Mouse (Mus musculus): ENCODE results near the gene Gdi2. TPM values are rescaled to one million over a fixed set of nuclear protein-coding genes. Genes with fewer than 3 reads are reported as not detected.
A peak's percentile ranks its signal among the peaks of the same experiment; 100 is the strongest.

The Gdi2 gene
- total and polyA plus RNA-seq, 2 experiments, result 159 to 268 TPM

DNA sequence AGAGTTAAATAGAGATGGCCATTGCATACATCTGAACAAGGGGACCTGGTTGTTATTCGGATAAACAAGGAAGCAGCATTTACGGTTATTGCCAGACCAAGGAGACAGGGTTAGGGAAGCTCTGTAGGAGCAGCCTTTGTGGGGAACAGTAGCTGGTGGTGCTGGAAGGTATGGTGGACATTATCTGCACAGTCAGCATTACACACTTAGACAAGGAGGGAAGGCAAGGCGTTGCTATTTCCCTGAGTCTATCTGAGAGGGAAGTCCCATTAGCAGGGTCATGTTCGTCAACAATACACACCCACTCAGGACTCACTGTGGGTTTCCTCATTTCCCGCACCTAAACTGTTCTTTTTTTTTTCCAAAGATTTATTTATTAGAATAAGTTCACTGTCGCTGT, 10.0 kb downstream of the Gdi2 start:
- Histone ChIP-seq H3K27ac (replicated peaks; ENCODE audit: insufficient read depth, low read depth, low read length) (no peak overlapping the region), H3K79me2 (ENCODE audit: control insufficient read depth, insufficient read depth, low read length) (peaks cover 40% of the 10 kb centered on the region; the same call in 1 of the 2 replicates), H3K27me3 (ENCODE audit: control insufficient read depth, insufficient read depth, low read length) (no peaks in the 10 kb centered on the region), H3K4me3 (ENCODE audit: insufficient read depth, low read depth, low read length) (no peak overlapping the region), H3K4me1 (ENCODE audit: control insufficient read depth, insufficient read depth, low read length) (peaks cover 11% of the 10 kb centered on the region), H3K9ac (ENCODE audit: low read depth, low read length) (no peak overlapping the region), H3K36me3 (ENCODE audit: control insufficient read depth, insufficient read depth, low read length) (peaks cover 32% of the 10 kb centered on the region)
- no peak for DNase-seq (ENCODE audit: extremely low read depth, low read depth, low spot score)
- TF ChIP-seq POLR2A (IDR thresholded peaks at IDR 0.05; ENCODE audit: extremely low read depth, insufficient read depth, low read length), result no peak
- TF ChIP-seq CTCF (IDR thresholded peaks at IDR 0.05; ENCODE audit: low read depth, low read length), result no peak
- 80% methylated on average over 6 of the region's 6 CpGs for WGBS

DNA sequence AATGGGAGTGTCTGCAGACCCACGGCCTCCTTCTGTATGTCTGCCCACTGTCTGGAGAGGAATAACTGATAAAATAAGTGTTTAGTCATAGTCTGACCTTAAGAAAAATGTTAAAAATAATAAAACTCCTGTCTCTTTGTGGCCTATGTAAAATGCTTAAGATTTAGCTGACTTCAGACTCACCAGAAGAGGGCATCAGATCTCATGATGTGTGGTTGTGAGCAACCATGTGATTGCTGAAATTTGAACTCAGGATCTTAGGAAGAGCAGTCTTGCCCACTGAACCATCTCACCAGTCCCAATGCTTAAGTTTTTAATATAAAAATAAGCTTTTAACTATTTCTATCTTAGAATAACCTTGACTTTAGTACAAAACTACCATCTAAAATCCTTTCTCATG, 25.3 kb downstream of the Gdi2 start:
- Histone ChIP-seq H3K36me3 (ENCODE audit: control insufficient read depth, insufficient read depth, low read length) (peaks cover 62% of the 10 kb centered on the region), H3K4me1 (ENCODE audit: control insufficient read depth, insufficient read depth, low read length) (no peaks in the 10 kb centered on the region), H3K79me2 (ENCODE audit: control insufficient read depth, insufficient read depth, low read length) (no peaks in the 10 kb centered on the region), H3K4me3 (ENCODE audit: insufficient read depth, low read depth, low read length) (no peak overlapping the region), H3K9ac (ENCODE audit: low read depth, low read length) (no peak overlapping the region), H3K27ac (replicated peaks; ENCODE audit: insufficient read depth, low read depth, low read length) (no peak overlapping the region), H3K27me3 (ENCODE audit: control insufficient read depth, insufficient read depth, low read length) (no peaks in the 10 kb centered on the region)
- DNase-seq (ENCODE audit: extremely low read depth, low read depth, low spot score), result peak; percentile 31
- 98% methylated on average over 1 of the region's 1 CpGs for WGBS
- no peak for TF ChIP-seq POLR2A (IDR thresholded peaks at IDR 0.05; ENCODE audit: extremely low read depth, insufficient read depth, low read length)
- TF ChIP-seq CTCF (IDR thresholded peaks at IDR 0.05; ENCODE audit: low read depth, low read length), result peak; percentile 20

DNA sequence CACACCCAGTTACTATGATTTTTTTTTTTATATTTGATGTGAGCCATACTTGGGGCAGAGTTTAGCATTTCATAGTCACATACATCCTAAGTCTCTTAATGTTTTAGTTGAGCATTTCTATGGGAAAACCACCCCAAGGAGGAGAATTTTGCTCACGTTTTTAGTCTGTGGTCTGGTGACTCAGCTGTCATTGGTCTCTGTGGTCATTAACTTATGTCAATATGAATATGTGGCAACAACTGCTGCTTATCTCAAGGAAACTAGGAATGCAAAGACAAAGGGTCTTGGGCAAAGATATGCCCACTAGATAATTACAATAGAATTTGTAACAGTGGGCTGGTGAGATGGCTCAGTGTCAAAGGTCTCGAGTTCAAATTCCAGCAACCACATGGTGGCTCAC, 26.1 kb downstream of the Gdi2 start:
- Histone ChIP-seq H3K27ac (replicated peaks; ENCODE audit: insufficient read depth, low read depth, low read length) (no peak overlapping the region), H3K27me3 (ENCODE audit: control insufficient read depth, insufficient read depth, low read length) (no peaks in the 10 kb centered on the region), H3K4me1 (ENCODE audit: control insufficient read depth, insufficient read depth, low read length) (no peaks in the 10 kb centered on the region), H3K4me3 (ENCODE audit: insufficient read depth, low read depth, low read length) (no peak overlapping the region), H3K36me3 (ENCODE audit: control insufficient read depth, insufficient read depth, low read length) (peaks cover 61% of the 10 kb centered on the region), H3K9ac (ENCODE audit: low read depth, low read length) (no peak overlapping the region), H3K79me2 (ENCODE audit: control insufficient read depth, insufficient read depth, low read length) (no peaks in the 10 kb centered on the region)
- no peak for TF ChIP-seq POLR2A (IDR thresholded peaks at IDR 0.05; ENCODE audit: extremely low read depth, insufficient read depth, low read length)
- no peak for TF ChIP-seq CTCF (IDR thresholded peaks at IDR 0.05; ENCODE audit: low read depth, low read length)
- WGBS, result 75% methylated on average over 2 of the region's 2 CpGs
- DNase-seq (ENCODE audit: extremely low read depth, low read depth, low spot score), result no peak

DNA sequence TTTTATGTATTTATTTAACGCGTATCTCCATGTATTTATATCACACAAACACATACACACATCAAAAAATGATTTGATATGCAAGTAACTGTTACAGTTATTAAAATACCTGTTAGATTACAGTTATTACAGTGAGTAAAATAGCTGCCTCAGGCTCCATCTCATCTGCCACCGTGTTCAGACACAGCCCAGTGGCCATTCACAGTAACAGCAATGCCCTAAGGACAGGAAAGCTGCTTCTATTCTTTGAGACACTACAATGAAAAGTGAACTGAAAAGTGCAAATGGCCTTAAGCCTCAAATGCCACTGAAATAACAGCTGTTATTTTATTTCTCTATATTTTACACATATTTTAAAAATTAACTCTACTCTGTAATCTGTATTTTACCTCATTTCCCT, 52.9 kb downstream of the Gdi2 start:
- WGBS, result 92% methylated on average over 3 of the region's 3 CpGs
- H3K27me3 ChIP-seq (ENCODE audit: control insufficient read depth, insufficient read depth, low read length), result no peaks in the 10 kb centered on the region
- no peak for DNase-seq (ENCODE audit: extremely low read depth, low read depth, low spot score)
- peaks cover 38% of the 10 kb centered on the region for H3K36me3 ChIP-seq (ENCODE audit: control insufficient read depth, insufficient read depth, low read length)
- no peak overlapping the region for H3K27ac ChIP-seq (replicated peaks; ENCODE audit: insufficient read depth, low read depth, low read length)
- no peak overlapping the region for H3K4me3 ChIP-seq (ENCODE audit: insufficient read depth, low read depth, low read length)
- TF ChIP-seq POLR2A (IDR thresholded peaks at IDR 0.05; ENCODE audit: extremely low read depth, insufficient read depth, low read length), result no peak
- peak; percentile 4; the same call in 1 of the 2 replicates for TF ChIP-seq CTCF (IDR thresholded peaks at IDR 0.05; ENCODE audit: low read depth, low read length)
- no peaks in the 10 kb centered on the region for H3K79me2 ChIP-seq (ENCODE audit: control insufficient read depth, insufficient read depth, low read length)
- H3K9ac ChIP-seq (ENCODE audit: low read depth, low read length), result no peak overlapping the region
- no peaks in the 10 kb centered on the region for H3K4me1 ChIP-seq (ENCODE audit: control insufficient read depth, insufficient read depth, low read length)

DNA sequence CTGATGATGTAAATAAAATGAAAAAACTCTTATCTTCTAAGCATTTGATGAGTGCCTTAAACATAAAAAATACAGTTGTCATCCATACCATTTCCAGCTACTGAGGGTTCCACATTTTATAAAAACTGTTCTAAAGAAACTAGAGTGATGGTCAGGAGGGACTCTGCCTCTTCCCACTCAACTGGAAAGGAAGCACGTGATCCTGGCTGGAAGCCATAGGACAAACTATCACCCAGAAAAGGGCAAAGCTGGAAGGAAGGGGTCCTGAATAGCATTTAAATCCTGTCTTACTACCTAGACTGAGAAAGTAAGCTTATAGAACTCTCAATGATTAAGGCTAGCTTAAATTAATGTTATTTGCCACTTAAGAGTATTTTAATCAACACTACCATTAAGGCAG, 56.4 kb downstream of the Gdi2 start:
- 60% methylated on average over 1 of the region's 1 CpGs for WGBS
- H3K4me1 ChIP-seq (ENCODE audit: control insufficient read depth, insufficient read depth, low read length), result no peaks in the 10 kb centered on the region
- no peak overlapping the region for H3K9ac ChIP-seq (ENCODE audit: low read depth, low read length)
- no peaks in the 10 kb centered on the region for H3K79me2 ChIP-seq (ENCODE audit: control insufficient read depth, insufficient read depth, low read length)
- peaks cover 40% of the 10 kb centered on the region for H3K36me3 ChIP-seq (ENCODE audit: control insufficient read depth, insufficient read depth, low read length)
- no peak overlapping the region for H3K4me3 ChIP-seq (ENCODE audit: insufficient read depth, low read depth, low read length)
- H3K27ac ChIP-seq (replicated peaks; ENCODE audit: insufficient read depth, low read depth, low read length), result no peak overlapping the region
- no peaks in the 10 kb centered on the region for H3K27me3 ChIP-seq (ENCODE audit: control insufficient read depth, insufficient read depth, low read length)
- no peak for TF ChIP-seq CTCF (IDR thresholded peaks at IDR 0.05; ENCODE audit: low read depth, low read length)
- no peak for TF ChIP-seq POLR2A (IDR thresholded peaks at IDR 0.05; ENCODE audit: extremely low read depth, insufficient read depth, low read length)
- no peak for DNase-seq (ENCODE audit: extremely low read depth, low read depth, low spot score)

DNA sequence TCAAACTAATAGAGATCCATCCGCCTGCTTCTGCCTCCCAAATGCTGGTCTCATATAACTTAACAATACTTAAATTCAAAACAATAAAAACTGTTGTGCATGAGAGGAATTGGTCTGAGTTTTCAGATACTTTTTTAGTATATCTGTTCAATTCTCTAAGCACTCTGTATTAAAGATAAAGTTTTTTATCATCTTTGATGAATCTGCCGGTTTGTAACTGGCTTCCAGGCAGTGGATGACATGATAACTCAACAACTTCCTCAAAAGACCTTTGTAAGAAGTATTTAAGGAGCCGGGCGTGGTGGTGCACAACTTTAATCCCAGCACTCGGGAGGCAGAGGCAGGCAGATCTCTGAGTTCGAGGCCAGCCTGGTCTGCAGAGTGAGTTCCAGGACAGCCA, 58.4 kb downstream of the Gdi2 start:
- Histone ChIP-seq H3K9ac (ENCODE audit: low read depth, low read length) (no peak overlapping the region), H3K27me3 (ENCODE audit: control insufficient read depth, insufficient read depth, low read length) (no peaks in the 10 kb centered on the region), H3K4me1 (ENCODE audit: control insufficient read depth, insufficient read depth, low read length) (no peaks in the 10 kb centered on the region), H3K4me3 (ENCODE audit: insufficient read depth, low read depth, low read length) (no peak overlapping the region), H3K36me3 (ENCODE audit: control insufficient read depth, insufficient read depth, low read length) (peaks cover 31% of the 10 kb centered on the region), H3K27ac (replicated peaks; ENCODE audit: insufficient read depth, low read depth, low read length) (no peak overlapping the region), H3K79me2 (ENCODE audit: control insufficient read depth, insufficient read depth, low read length) (no peaks in the 10 kb centered on the region)
- DNase-seq (ENCODE audit: extremely low read depth, low read depth, low spot score), result no peak
- whole genome bisulfite sequencing, result 93% methylated on average over 6 of the region's 6 CpGs
- TF ChIP-seq POLR2A (IDR thresholded peaks at IDR 0.05; ENCODE audit: extremely low read depth, insufficient read depth, low read length) (no peak), CTCF (IDR thresholded peaks at IDR 0.05; ENCODE audit: low read depth, low read length) (no peak)
